Mouse (Mus musculus): ENCODE measurements around the gene Sdha. TPM values are rescaled to one million over a fixed set of nuclear protein-coding genes. Genes with fewer than 3 reads are reported as not detected.

Sdha gene
- total RNA-seq, 2 experiments from 2014 or later, result 91.8 to 108 TPM

- ATAC-seq (replicated peaks; ENCODE audit: low FRiP score, poor library complexity, severe bottlenecking), result no peak
Measured at GRCm38 (mm10) chr13:74305380-74305779, 44.7 kb downstream of the Sdha start.

GRCm38 (mm10) chr13:74302050-74303037, 47.7 kb downstream of the Sdha start:
- ATAC-seq (replicated peaks; ENCODE audit: low FRiP score, poor library complexity, severe bottlenecking), result no peak

GRCm38 (mm10) chr13:74301607-74301984, 48.5 kb downstream of the Sdha start:
- peak; percentile 40; the same call in 1 of the 2 replicates for ATAC-seq (replicated peaks; ENCODE audit: low FRiP score, poor library complexity, severe bottlenecking)

- peak; percentile 80 for ATAC-seq (replicated peaks; ENCODE audit: low FRiP score, poor library complexity, severe bottlenecking)
Measured at GRCm38 (mm10) chr13:74300925-74301606, 49.0 kb downstream of the Sdha start.

- ATAC-seq (replicated peaks; ENCODE audit: low FRiP score, poor library complexity, severe bottlenecking), result no peak
Measured at GRCm38 (mm10) chr13:74296376-74296775, 53.7 kb downstream of the Sdha start.

- ATAC-seq (replicated peaks; ENCODE audit: low FRiP score, poor library complexity, severe bottlenecking), result peak; percentile 50; the same call in 1 of the 2 replicates
Measured at GRCm38 (mm10) chr13:74292167-74292566, 57.9 kb downstream of the Sdha start, which contains the start of gene Ahrr. Ahrr (minus strand) TSS chr13:74292331.

GRCm38 (mm10) chr13:74289646-74290045, 60.4 kb downstream of the Sdha start:
- no peak for ATAC-seq (replicated peaks; ENCODE audit: low FRiP score, poor library complexity, severe bottlenecking)

- no peak for ATAC-seq (replicated peaks; ENCODE audit: low FRiP score, poor library complexity, severe bottlenecking)
Measured at GRCm38 (mm10) chr13:74282299-74282698, 67.8 kb downstream of the Sdha start.

- ATAC-seq (replicated peaks; ENCODE audit: low FRiP score, poor library complexity, severe bottlenecking), result 0 out of 2 replicates have a peak, but pooled peaks have one; percentile 53
Measured at GRCm38 (mm10) chr13:74275726-74276125, 74.4 kb downstream of the Sdha start.

Other genes with a start within 250 kb of the Sdha start
- not detected in 2 replicates for gene Slc9a3, start 228.8 kb downstream of the Sdha start, total RNA-seq (2015; ENCODE audit: low replicate concordance)
- gene Slc9a3, start 228.8 kb downstream of the Sdha start, total RNA-seq (2017; ENCODE audit: low replicate concordance), result not detected in 2 replicates
- gene Exoc3, start 141.5 kb downstream of the Sdha start, total RNA-seq (2015; ENCODE audit: low replicate concordance), result 11.5 and 30.6 TPM in 2 replicates
- gene Exoc3, start 141.5 kb downstream of the Sdha start, total RNA-seq (2017; ENCODE audit: low replicate concordance), result 25.2 and 27.9 TPM in 2 replicates
- not detected in 2 replicates for gene Ahrr, start 57.9 kb downstream of the Sdha start, total RNA-seq (2015; ENCODE audit: low replicate concordance)
- not detected in 2 replicates for gene Ahrr, start 57.9 kb downstream of the Sdha start, total RNA-seq (2017; ENCODE audit: low replicate concordance)
- gene Pdcd6, start 32.7 kb downstream of the Sdha start, total RNA-seq (2015; ENCODE audit: low replicate concordance), result 56.2 and 60.8 TPM in 2 replicates
- gene Pdcd6, start 32.7 kb downstream of the Sdha start, total RNA-seq (2017; ENCODE audit: low replicate concordance), result 25.1 and 48.8 TPM in 2 replicates
- 20.5 and 24.5 TPM in 2 replicates for gene Ccdc127, start within 50 bp of the Sdha start, total RNA-seq (2015; ENCODE audit: low replicate concordance)
- gene Ccdc127, start within 50 bp of the Sdha start, total RNA-seq (2017; ENCODE audit: low replicate concordance), result 20.8 and 32.7 TPM in 2 replicates
- not detected in 2 replicates for gene Lrrc14b, start 13.7 kb upstream of the Sdha start, total RNA-seq (2015; ENCODE audit: low replicate concordance)
- not detected in 2 replicates for gene Lrrc14b, start 13.7 kb upstream of the Sdha start, total RNA-seq (2017; ENCODE audit: low replicate concordance)
- not detected in 2 replicates for gene Zfp72, start 40.6 kb upstream of the Sdha start, total RNA-seq (2015; ENCODE audit: low replicate concordance)
- gene Zfp72, start 40.6 kb upstream of the Sdha start, total RNA-seq (2017; ENCODE audit: low replicate concordance), result 2.5 TPM in 1 of 2 replicates, not detected in the other
- 88.0 and 131 TPM in 2 replicates for gene Ftl1-ps1, start 49.4 kb upstream of the Sdha start, total RNA-seq (2015; ENCODE audit: low replicate concordance)
- gene Ftl1-ps1, start 49.4 kb upstream of the Sdha start, total RNA-seq (2017; ENCODE audit: low replicate concordance), result 27.9 and 36.8 TPM in 2 replicates
- gene Zfp825, start 143.7 kb upstream of the Sdha start, total RNA-seq (2015; ENCODE audit: low replicate concordance), result 5.0 and 10.8 TPM in 2 replicates
- 5.1 and 10.5 TPM in 2 replicates for gene Zfp825, start 143.7 kb upstream of the Sdha start, total RNA-seq (2017; ENCODE audit: low replicate concordance)

Measured in erythroid progenitor cell, adult 5-6 weeks (primary cell).